Mouse (Mus musculus): ENCODE results near the gene Chd1.

DNA sequence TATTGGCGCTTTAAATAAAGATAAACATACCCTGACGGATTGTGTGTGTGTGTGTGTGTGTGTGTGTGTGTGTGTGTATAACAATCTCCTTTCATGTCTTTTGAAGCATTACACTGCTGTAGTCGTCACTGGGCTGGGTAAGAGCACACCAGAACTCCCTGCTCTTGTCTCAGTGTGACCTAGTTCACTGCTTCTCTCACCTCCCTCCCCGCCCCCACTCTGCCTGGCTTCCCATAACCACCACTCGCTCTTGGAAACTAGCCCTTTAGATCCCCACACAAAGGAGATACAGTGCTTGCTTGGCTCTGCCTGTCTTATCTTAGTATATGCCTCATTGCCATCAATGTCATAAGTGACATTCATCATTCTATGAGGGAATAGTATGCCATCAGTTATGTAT, 71.6 kb downstream of the Chd1 start:
- no peak for TF ChIP-seq CTCF (IDR thresholded peaks at IDR 0.05; ENCODE audit: borderline replicate concordance, control insufficient read depth, extremely low read depth, insufficient read depth, low read length, poor library complexity)
- no peak for TF ChIP-seq POLR2A (IDR thresholded peaks at IDR 0.05; ENCODE audit: control insufficient read depth, extremely low read depth, insufficient read depth, low read length, poor library complexity)

Data from thymus, adult 2 months (tissue).